Mouse (Mus musculus): ENCODE results near the gene Vmn1r228.

Gene Vmn1r228

DNA sequence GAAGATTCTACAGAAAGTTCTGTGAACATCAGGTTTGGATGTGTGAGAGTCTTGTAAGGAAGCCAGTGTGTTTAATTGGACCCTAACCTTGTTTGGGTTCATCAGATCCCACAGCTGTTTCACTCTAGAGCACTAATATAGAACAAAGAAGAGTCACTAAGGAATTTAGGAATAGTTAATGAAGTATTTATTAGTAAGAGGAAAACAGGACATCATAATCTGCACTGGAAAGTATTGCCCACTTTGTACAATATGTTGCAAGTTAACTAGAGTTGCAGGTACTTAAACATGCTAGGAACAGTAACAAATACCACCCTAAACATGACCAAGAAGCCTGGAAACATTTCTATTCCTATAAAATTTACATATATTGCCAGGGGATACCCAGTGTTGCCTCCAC, at the start of gene Vmn1r228:
Gene Vmn1r228, minus strand, starts transcription at position 101 of the 400 bp plus-strand sequence.
- no peak for DNase-seq (ENCODE audit: low spot score in 2 of 2)

DNA sequence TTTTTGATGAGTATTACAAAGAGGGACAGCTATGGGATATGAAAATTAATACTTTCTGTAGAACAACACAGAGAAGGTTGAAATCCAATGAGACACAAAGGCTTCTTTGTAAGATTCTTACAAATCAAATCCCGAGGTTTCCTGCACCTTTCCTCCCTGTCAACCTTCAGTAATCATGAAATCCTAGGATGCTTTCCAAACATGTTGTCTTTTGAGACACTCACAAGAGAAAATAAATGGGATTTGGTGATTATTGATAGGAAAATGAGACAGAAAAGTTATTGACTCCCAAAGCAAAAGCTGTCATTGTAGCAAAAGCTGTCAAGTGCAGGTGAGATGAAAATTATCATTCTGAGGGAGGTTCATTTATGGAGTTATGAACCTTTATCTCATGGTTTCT, 25.3 kb upstream of the Vmn1r228 start, which contains the start of gene Vmn1r229:
Gene Vmn1r229, plus strand, starts transcription at position 301 of the 400 bp plus-strand sequence.
- DNase-seq (ENCODE audit: low spot score in 2 of 2): no peak

DNA sequence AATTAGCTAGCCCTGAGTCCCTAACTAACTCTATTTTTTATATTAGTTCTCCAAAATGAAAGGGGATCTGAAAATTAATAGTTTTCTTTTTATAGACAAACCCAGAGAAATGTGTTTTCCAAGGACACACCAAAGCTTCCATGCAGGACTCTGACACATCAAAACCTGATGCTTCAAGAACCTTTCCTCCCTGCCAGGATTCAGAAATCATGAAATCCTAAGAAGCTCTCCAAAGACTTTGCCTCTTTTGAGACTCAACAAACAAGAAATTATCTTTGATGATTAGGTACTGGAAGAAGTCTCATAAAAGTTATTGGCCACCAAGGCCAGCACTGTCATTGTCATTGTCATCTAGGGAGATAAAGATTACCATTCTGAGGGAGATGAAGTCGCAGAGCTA, 56.4 kb downstream of the Vmn1r228 start, which contains the start of gene Vmn1r227:
Gene Vmn1r227, plus strand, starts transcription at position 301 of the 400 bp plus-strand sequence.
- no peak for DNase-seq (ENCODE audit: low spot score in 2 of 2)
